Mouse (Mus musculus) ES-E14 (cell line): ENCODE results near the gene Ift46. TPM values are rescaled to one million over a fixed set of nuclear protein-coding genes. Genes with fewer than 3 reads are reported as not detected.
A peak's percentile ranks its signal among the peaks of the same experiment; 100 is the strongest.

Source experiments
- DNase-seq: peaks from one replicate; pipeline ENCODE4 v3.0.0-alpha.2; 2013; ENCODE audit warnings: low read depth, low spot score
- H3K27ac ChIP-seq: 2 replicates; pipeline ENCODE4 v1.5.1; 2012; ENCODE audit warnings: low read depth, mild to moderate bottlenecking, low read length, moderate library complexity, mixed read lengths; ENCODE audit not compliant: poor library complexity, insufficient read depth, severe bottlenecking
- H3K36me3 ChIP-seq: 2 replicates; pipeline ENCODE4 v1.6.1; 2012; ENCODE audit warnings: mild to moderate bottlenecking, low read length, moderate library complexity, mixed read lengths; ENCODE audit not compliant: control insufficient read depth, poor library complexity, insufficient read depth, severe bottlenecking
- H3K4me1 ChIP-seq, 2 experiments: fragments of 150-350 bp in 1 of 2; sonication (generic) in 1 of 2; 2 replicates each; pipeline ENCODE4 v1.6.1; 2012; ENCODE audit warnings: low read length in 2 of 2, mild to moderate bottlenecking in 1 of 2, mixed read lengths in 1 of 2; ENCODE audit not compliant: control insufficient read depth in 2 of 2, insufficient read depth in 2 of 2, poor library complexity in 1 of 2
- H3K4me3 ChIP-seq, 2 experiments: fragments of 150-350 bp in 1 of 2; sonication (generic) in 1 of 2; 2 replicates each; pipeline ENCODE4 v1.5.1; 2012; ENCODE audit warnings: low read length in 2 of 2, low read depth in 1 of 2, mild to moderate bottlenecking in 1 of 2, mixed read lengths in 1 of 2; ENCODE audit not compliant: insufficient read depth in 1 of 2, poor library complexity in 1 of 2, severe bottlenecking in 1 of 2
- H3K9ac ChIP-seq: 2 replicates; pipeline ENCODE4 v1.6.1; 2012; ENCODE audit warnings: low read depth, mild to moderate bottlenecking, low read length, mixed read lengths; ENCODE audit not compliant: poor library complexity, insufficient read depth, severe bottlenecking
- H3K9me3 ChIP-seq: fragments of 150-350 bp; sonication (generic); 2 replicates; pipeline ENCODE4 v1.6.1; 2012; ENCODE audit warnings: low read depth, mild to moderate bottlenecking, low read length; ENCODE audit not compliant: control insufficient read depth, insufficient read depth
- CHD2 ChIP-seq: IDR thresholded peaks from 2 replicates; pipeline ENCODE4 v1.6.1; 2014; ENCODE audit warnings: mild to moderate bottlenecking, low read depth, low read length, inconsistent platforms
- HCFC1 ChIP-seq: IDR thresholded peaks from 2 replicates; pipeline ENCODE4 v1.6.1; 2012; ENCODE audit warnings: low read length, inconsistent platforms, borderline replicate concordance; ENCODE audit not compliant: insufficient read depth
- MAFK ChIP-seq: IDR thresholded peaks from 2 replicates; pipeline ENCODE4 v1.6.1; 2014; ENCODE audit warnings: mild to moderate bottlenecking, low read depth, low read length, inconsistent platforms; ENCODE audit not compliant: insufficient read depth
- ZC3H11A ChIP-seq: IDR thresholded peaks from 2 replicates; pipeline ENCODE4 v1.6.1; 2012; ENCODE audit warnings: low read depth, mild to moderate bottlenecking, inconsistent platforms, low read length, borderline replicate concordance
- ZNF384 ChIP-seq: IDR thresholded peaks from 2 replicates; pipeline ENCODE4 v1.6.1; 2012; ENCODE audit warnings: low read depth, low read length, inconsistent platforms
- in situ Hi-C, 2 experiments: fragments of 600-800 bp; cut with MboI; formaldehyde crosslinking; loops; one replicate each; pipeline ENCODE4 v1.15.1; 2025; ENCODE audit warnings: low sequenced_read_pairs in 2 of 2, inconsistent platforms in 1 of 2; ENCODE audit not compliant: unreplicated experiment in 2 of 2
- total RNA-seq: library from RNA; depleted of rRNA; stranded (reverse); fragments of 300-350 nt; gene quantifications from 2 replicates; pipeline ENCODE4 v1.2.3, GENCODE M21; 2012

Gene Ift46
- total RNA-seq, 1 experiment: 64.4 TPM

GRCm38 (mm10) chr9:44798298-44798697, 30.6 kb downstream of the Ift46 start:
- no peak for DNase-seq
- in situ Hi-C loops: no loop called here
- Histone ChIP-seq H3K36me3 (no peaks in the 10 kb centered on the region), H3K27ac (no peak overlapping the region), H3K9me3 (no peaks in the 10 kb centered on the region), H3K4me3 (no peak overlapping the region), H3K9ac (no peak overlapping the region), H3K4me1 (no peaks in the 10 kb centered on the region; a peak in 1 of 4 replicates)
- TF ChIP-seq CHD2 (no peak), ZC3H11A (no peak), HCFC1 (no peak), MAFK (no peak), ZNF384 (no peak)

- Histone ChIP-seq H3K9ac (peak within 1 kb of the TSS; percentile 42), H3K4me1 (no peaks in the 10 kb centered on the region; a peak in 1 of 4 replicates), H3K27ac (no peak within 1 kb of the TSS), H3K36me3 (no peaks in the 10 kb centered on the region), H3K4me3 (peak within 1 kb of the TSS; percentile 68 to 89), H3K9me3 (no peaks in the 10 kb centered on the region)
- peak; percentile 62 for DNase-seq
- in situ Hi-C loops: no loop called here
- TF ChIP-seq HCFC1 (0 out of 2 replicates have a peak, but pooled peaks have one; percentile 20), CHD2 (no peak), MAFK (no peak), ZNF384 (no peak), ZC3H11A (no peak)
Observed at GRCm38 (mm10) chr9:44799102-44799957, 31.6 kb downstream of the Ift46 start, which contains the start of gene Tmem25. TSS of gene Tmem25 (minus strand) at chr9:44799307.

DNA sequence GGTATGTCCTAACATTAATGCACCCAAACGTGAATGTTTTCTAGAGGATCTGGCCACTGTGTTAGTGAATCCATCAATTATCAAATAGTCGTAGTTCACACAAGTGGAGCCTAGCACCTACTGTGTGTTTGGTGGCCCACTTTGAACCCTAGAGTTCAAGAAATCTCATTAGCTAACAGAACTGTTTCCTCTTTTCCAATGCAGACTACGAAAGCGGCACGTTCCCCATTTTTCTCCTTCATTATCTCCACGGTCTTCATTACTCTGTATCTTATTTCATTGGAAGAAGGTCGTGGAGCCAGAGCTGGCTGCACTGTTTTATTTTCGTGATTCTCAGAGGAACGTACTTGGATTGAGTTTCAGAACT, 32.2 kb downstream of the Ift46 start:
- Histone ChIP-seq H3K4me3 (peak overlapping the region; percentile 68 to 89; a peak in 3 of 4 replicates), H3K36me3 (0 out of 2 replicates have a peak, but pooled peaks cover 2% of the 10 kb centered on the region), H3K27ac (no peak overlapping the region), H3K4me1 (no peaks in the 10 kb centered on the region; a peak in 1 of 4 replicates), H3K9me3 (no peaks in the 10 kb centered on the region), H3K9ac (peak overlapping the region; percentile 42; the same call in 1 of the 2 replicates)
- DNase-seq: no peak
- in situ Hi-C loops: no loop called here
- TF ChIP-seq ZC3H11A: no peak

DNA sequence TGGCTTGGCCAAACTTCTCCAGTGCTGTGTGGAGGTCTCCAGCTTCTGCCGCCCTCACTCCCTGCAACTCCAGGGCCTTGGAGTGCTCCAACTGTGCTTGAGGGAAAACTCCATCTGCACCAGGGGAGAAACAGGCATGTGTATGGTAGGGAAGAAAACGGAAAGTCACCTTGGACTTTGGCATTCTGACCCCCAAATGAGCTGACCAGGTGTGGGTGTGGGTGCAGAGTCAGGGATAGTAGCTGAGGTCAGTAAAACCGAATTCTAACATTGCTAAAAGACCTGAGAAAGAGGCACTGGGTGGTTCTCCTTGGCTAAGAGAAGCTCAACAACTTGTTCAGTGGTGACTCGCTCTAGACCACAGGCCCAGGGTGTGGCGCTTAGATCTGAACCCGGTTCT, 34.0 kb downstream of the Ift46 start:
- in situ Hi-C loops: no loop called here
- no peak overlapping the region for H3K4me3 ChIP-seq
- DNase-seq: no peak
- no peak overlapping the region for H3K9ac ChIP-seq
- no peaks in the 10 kb centered on the region for H3K9me3 ChIP-seq
- H3K36me3 ChIP-seq: peaks cover 10% of the 10 kb centered on the region; the same call in 1 of the 2 replicates
- no peak for TF ChIP-seq ZNF384
- no peak for TF ChIP-seq MAFK
- no peak for TF ChIP-seq CHD2
- no peak for TF ChIP-seq HCFC1
- TF ChIP-seq ZC3H11A: no peak
- H3K4me1 ChIP-seq: no peaks in the 10 kb centered on the region; a peak in 1 of 4 replicates
- H3K27ac ChIP-seq: no peak overlapping the region
